ENCODE assay signal across 9 mouse cellular contexts in the genomic region with DNA sequence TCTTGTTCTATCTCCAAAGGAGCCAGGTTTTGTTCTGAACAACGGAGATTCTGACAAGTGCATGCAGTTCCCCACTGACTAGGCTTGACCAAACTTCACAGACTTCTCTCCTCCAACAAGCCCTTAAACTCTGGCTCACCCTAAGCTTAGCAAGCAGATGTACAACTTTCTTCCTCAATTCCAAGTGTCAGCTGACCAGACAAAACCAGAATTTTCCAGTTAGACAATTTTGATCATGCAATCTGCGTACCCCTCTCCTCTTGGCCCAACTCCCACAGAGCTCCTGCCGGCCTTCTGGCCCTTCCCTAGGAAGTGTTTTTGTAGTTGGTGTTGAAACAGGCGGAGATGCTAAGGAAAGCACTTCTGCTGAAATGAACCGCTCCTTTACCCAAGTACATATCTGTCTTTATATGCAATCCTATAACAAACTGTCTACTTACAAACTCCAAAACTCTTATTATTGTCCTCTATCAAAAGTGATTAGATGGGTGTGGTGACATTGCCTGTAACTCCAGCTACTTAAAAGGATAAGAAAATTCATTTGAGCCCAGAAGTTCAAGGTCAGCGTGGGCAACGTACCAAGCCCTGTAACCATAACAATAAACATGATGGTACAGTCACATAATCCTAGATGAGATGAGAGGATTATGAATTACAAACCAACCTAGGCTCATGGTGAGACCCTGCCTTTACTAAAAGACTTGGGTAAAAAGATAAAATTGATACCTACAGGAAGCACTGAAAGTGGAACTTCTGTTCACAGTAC. TPM values are rescaled to one million over a fixed set of nuclear protein-coding genes. Genes with fewer than 3 reads are reported as not detected.
DNase-seq lines count a peak whose midpoint lies in the region; ATAC-seq lines count a peak whose summit lies in the region.
"Had no signal": no experiment of that assay in that cellular context is flagged by ENCODE, and none has a peak within 500 bp of the region (broad histone marks: within the 10 kb centered on the region; RNA-seq: fewer than 3 reads in every experiment).

No protein-coding gene starts in this region.

- peak; percentile 59 to 82 for DNase-seq in adrenal gland, adult (ENCODE audit: inconsistent age in 2 of 2, low spot score in 1 of 2)
- DNase-seq in adrenal gland, postnatal 4 days (ENCODE audit: low spot score in 2 of 2), result no peak
- peak; percentile 44 for DNase-seq in left cerebral cortex, postnatal 4 days
- DNase-seq in left cerebral cortex, postnatal 36 days (ENCODE audit: low spot score in 2 of 2), result no peak
- peak; percentile 68 for DNase-seq in adrenal gland, postnatal 10 days
- DNase-seq in lung, postnatal 25 days (ENCODE audit: low spot score), result peak; percentile 21
- DNase-seq in left cerebral cortex, postnatal 25 days (ENCODE audit: low spot score in 2 of 2), result no peak

- intact Hi-C loops in left cerebral cortex, postnatal 4 days (cut with DNase I), result no loop called here
- intact Hi-C loops in left cerebral cortex, postnatal 36 days (cut with DNase I), result no loop called here
- intact Hi-C loops in left cerebral cortex, postnatal 25 days (cut with DNase I), result no loop called here

- ATAC-seq in inflammation-experienced regulatory T-cells, adult 6 months, result no peak
- ATAC-seq: intestine, embryonic 16.5 days had no signal

RNA-seq across cellular contexts. Expression of a gene that starts 10.4 kb away (rescaled TPM):
- 10 to 100 TPM; 87.0 to 90.5 TPM for total RNA-seq in adrenal gland, postnatal 4 days (2021)
- 10 to 100 TPM; 50.1 to 51.5 TPM for total RNA-seq in left cerebral cortex, postnatal 4 days (2021)
- 10 to 100 TPM; 40.6 to 45.0 TPM for total RNA-seq in left cerebral cortex, postnatal 36 days (2021)
- 10 to 100 TPM; 77.3 to 78.5 TPM for total RNA-seq in adrenal gland, postnatal 10 days (2021)
- polyA plus RNA-seq in inflammation-experienced regulatory T-cells, adult 6 months (2017; shearing (Covaris generic)), result 10 to 100 TPM in 2 of 3 experiments, 1 to 10 TPM in 1; 3.5 to 14.2 (median 10.1) TPM
- 10 to 100 TPM; 45.9 to 47.0 TPM for total RNA-seq in left cerebral cortex, postnatal 25 days (2021)

Comparison
In these comparisons a context has a peak if more than half of its experiments do, and no peak if none do; other contexts are left out.
1. DNase-seq: peak in adrenal gland, adult (2 of 2), left cerebral cortex, postnatal 4 days (single experiment), adrenal gland, postnatal 10 days (single experiment) and lung, postnatal 25 days (single experiment); none in adrenal gland, postnatal 4 days (0 of 2), left cerebral cortex, postnatal 36 days (0 of 2) and left cerebral cortex, postnatal 25 days (0 of 2).